Mouse (Mus musculus): ENCODE data around the gene Olfr552. TPM values are rescaled to one million over a fixed set of nuclear protein-coding genes. Genes with fewer than 3 reads are reported as not detected.
"Not testable (repeated sequence)": the region's sequence is repeated elsewhere in the genome, so short reads cannot be mapped to it uniquely, and the experiment has no call there.

The Olfr552 gene
- polyA plus RNA-seq, 1 experiment = not detected

DNA sequence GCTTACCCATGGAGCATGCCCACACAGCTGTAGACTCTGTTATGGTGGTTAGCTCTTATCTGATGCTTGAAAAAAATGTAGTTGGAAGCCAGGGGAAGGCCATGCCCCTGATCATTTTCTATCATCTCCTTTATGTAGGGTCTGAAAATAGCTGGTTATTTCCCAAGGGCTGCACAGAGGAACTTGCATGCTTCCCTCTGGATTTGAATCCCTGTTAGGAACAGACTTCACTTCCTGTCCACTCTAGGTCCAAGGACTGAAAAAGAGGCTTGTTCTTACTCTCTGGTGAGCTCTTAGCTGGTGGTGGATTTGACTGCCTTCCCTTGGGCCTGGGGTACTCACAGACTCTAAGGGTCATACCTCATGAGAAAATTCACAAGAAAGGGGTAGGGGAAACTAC is 20.5 kb downstream of the Olfr552 start, which contains the start of gene Olfr553:
Olfr553 (minus strand) TSS at position 101 of the 400 bp plus-strand sequence.
- Histone ChIP-seq H3K4me3 (ENCODE audit: insufficient read depth, low read length) (no peak within 1 kb of the TSS), H3K4me1 (ENCODE audit: control insufficient read depth, insufficient read depth, low read length) (no peaks in the 10 kb centered on the region), H3K27ac (ENCODE audit: insufficient read depth, low read length) (no peak within 1 kb of the TSS)
- TF ChIP-seq CTCF (IDR thresholded peaks at IDR 0.05; ENCODE audit: borderline replicate concordance, insufficient read depth, low read length) (no peak), POLR2A (IDR thresholded peaks at IDR 0.05; ENCODE audit: low read depth, low read length) (no peak)

DNA sequence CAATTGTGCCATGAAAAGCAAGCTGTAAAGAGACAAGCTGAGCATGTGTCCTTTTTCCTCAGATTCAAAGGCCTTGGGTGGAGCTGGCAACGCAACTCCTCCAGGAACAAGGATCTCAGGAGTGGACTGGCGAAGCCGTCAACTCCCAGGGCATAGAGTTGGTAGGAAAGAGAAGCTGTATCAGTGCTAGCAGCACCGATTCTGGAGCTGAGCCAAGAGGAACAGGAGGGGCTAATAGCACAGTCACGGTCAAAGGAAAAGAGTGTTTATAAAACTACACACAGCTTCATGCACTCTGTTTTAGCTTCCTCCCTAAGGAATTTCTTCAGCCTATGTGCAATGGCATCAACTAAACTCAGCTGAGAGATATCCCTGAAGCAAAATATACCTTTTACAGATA is 22.0 kb downstream of the Olfr552 start:
- TF ChIP-seq CTCF (IDR thresholded peaks at IDR 0.05; ENCODE audit: borderline replicate concordance, insufficient read depth, low read length) = no peak
- no peak for TF ChIP-seq POLR2A (IDR thresholded peaks at IDR 0.05; ENCODE audit: low read depth, low read length)
- H3K4me1 ChIP-seq (ENCODE audit: control insufficient read depth, insufficient read depth, low read length) = no peaks in the 10 kb centered on the region
- H3K27ac ChIP-seq (ENCODE audit: insufficient read depth, low read length) = no peak overlapping the region
- no peak overlapping the region for H3K4me3 ChIP-seq (ENCODE audit: insufficient read depth, low read length)

DNA sequence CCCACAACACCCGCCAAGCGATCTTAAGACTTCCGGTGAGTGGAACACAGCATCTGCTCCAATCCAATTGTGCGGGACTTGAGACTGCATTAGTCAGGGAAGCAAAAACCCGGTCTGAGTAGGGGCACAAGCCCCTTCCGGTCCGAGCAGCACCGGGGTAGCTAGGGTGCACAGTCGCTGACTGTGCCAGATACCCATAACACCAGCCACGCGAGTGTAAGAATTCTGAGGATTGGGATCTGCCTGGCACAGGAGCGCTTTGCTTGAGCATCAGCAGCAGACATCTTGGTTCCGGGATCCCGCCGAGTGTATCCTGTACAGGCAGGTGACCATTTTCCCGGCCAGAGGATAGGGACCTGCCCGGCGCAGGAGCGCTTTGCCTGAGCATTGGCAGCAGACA is 22.8 kb downstream of the Olfr552 start:
- not testable (repeated sequence) for H3K4me3 ChIP-seq (ENCODE audit: insufficient read depth, low read length); H3K4me1 ChIP-seq (ENCODE audit: control insufficient read depth, insufficient read depth, low read length); H3K27ac ChIP-seq (ENCODE audit: insufficient read depth, low read length)

DNA sequence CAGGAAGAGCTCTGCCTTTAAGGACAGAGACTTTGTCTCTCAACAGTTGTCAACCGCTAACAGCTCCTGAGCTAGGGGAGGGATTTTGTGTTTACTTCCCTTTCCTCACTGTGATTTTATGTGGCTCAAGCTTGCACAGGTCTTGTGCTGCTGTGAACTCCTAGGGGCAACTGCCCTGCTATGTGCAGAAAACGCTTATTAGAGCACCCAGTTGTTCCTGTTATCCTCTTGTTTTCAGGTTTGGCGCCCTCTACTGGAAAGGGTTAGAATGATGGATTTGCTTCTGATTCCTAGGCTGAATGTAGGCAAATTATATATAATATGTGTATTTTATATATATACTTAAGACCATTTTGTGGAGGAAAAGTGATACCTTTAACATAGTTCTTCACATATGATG is 39.1 kb downstream of the Olfr552 start:
- no peak overlapping the region for H3K27ac ChIP-seq (ENCODE audit: insufficient read depth, low read length)
- TF ChIP-seq CTCF (IDR thresholded peaks at IDR 0.05; ENCODE audit: borderline replicate concordance, insufficient read depth, low read length) (no peak), POLR2A (IDR thresholded peaks at IDR 0.05; ENCODE audit: low read depth, low read length) (no peak)
- no peaks in the 10 kb centered on the region for H3K4me1 ChIP-seq (ENCODE audit: control insufficient read depth, insufficient read depth, low read length)
- H3K4me3 ChIP-seq (ENCODE audit: insufficient read depth, low read length) = no peak overlapping the region

DNA sequence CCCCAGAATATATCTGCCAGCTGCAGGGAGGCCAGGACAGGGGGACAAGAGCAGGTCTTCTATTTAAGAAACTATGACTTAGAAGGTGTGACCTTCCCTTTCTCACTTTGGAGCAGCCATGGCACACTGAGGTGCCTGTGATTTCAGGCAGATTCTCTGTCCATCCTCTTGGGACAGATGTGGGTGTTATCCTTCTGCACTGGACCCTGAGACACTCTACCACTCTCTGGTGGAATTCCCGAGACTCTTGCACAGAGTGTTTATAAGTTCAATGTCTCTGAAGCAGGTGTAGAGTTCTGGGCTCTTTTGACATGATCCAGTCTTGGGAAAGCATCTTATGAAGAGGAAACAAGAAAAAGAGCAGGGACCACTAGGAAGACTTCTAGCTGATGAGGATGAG is 40.6 kb downstream of the Olfr552 start, which contains the start of gene Olfr554:
Olfr554 (plus strand) TSS at position 301 of the 400 bp plus-strand sequence.
- TF ChIP-seq POLR2A (IDR thresholded peaks at IDR 0.05; ENCODE audit: low read depth, low read length) (no peak), CTCF (IDR thresholded peaks at IDR 0.05; ENCODE audit: borderline replicate concordance, insufficient read depth, low read length) (no peak)
- Histone ChIP-seq H3K4me3 (ENCODE audit: insufficient read depth, low read length) (no peak within 1 kb of the TSS), H3K4me1 (ENCODE audit: control insufficient read depth, insufficient read depth, low read length) (no peaks in the 10 kb centered on the region), H3K27ac (ENCODE audit: insufficient read depth, low read length) (no peak within 1 kb of the TSS)

DNA sequence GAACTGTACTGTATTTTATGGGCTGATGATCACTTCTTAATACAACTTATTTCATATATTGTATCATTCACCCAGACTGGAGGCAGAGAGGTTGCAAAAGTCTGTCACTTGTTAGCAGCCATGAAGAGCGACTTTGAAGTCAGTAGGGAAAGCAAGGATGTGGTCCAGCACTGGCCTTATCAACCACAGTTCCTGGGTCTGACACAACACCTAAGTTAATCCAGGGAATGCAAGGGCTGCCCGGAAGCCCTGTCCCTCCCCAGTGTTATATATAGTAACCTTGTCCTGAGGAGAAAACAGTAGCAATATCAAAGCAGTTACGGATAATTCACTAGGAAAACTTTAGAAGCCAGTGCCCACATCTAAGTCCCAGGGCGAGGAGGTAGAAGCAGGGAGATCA is 47.4 kb downstream of the Olfr552 start:
- not testable (repeated sequence) for H3K27ac ChIP-seq (ENCODE audit: insufficient read depth, low read length); H3K4me1 ChIP-seq (ENCODE audit: control insufficient read depth, insufficient read depth, low read length); H3K4me3 ChIP-seq (ENCODE audit: insufficient read depth, low read length)

Other genes starting within 250 kb of the Olfr552 start
- 167 and 222 TPM in 2 replicates for gene Rrm1, start 156.1 kb upstream of the Olfr552 start, polyA plus RNA-seq (2011; ENCODE audit: insufficient read length, low read depth, missing spikeins)
- gene Olfr543, start 116.1 kb upstream of the Olfr552 start, polyA plus RNA-seq (2011; ENCODE audit: insufficient read length, low read depth, missing spikeins) = not detected in 2 replicates
- gene Olfr544, start 109.5 kb upstream of the Olfr552 start, polyA plus RNA-seq (2011; ENCODE audit: insufficient read length, low read depth, missing spikeins) = not detected in 2 replicates
- not detected in 2 replicates for gene Olfr545, start 98.2 kb upstream of the Olfr552 start, polyA plus RNA-seq (2011; ENCODE audit: insufficient read length, low read depth, missing spikeins)
- not detected in 2 replicates for gene Olfr547, start 63.0 kb upstream of the Olfr552 start, polyA plus RNA-seq (2011; ENCODE audit: insufficient read length, low read depth, missing spikeins)
- not detected in 2 replicates for gene Olfr548-ps1, start 56.9 kb upstream of the Olfr552 start, polyA plus RNA-seq (2011; ENCODE audit: insufficient read length, low read depth, missing spikeins)
- not detected in 2 replicates for gene Olfr549, start 47.9 kb upstream of the Olfr552 start, polyA plus RNA-seq (2011; ENCODE audit: insufficient read length, low read depth, missing spikeins)
- 8.4 and 8.8 TPM in 2 replicates for gene Trim21, start 32.3 kb upstream of the Olfr552 start, polyA plus RNA-seq (2011; ENCODE audit: insufficient read length, low read depth, missing spikeins)
- not detected in 2 replicates for gene Olfr550, start 26.3 kb upstream of the Olfr552 start, polyA plus RNA-seq (2011; ENCODE audit: insufficient read length, low read depth, missing spikeins)
- gene Olfr551, start 5.9 kb upstream of the Olfr552 start, polyA plus RNA-seq (2011; ENCODE audit: insufficient read length, low read depth, missing spikeins) = not detected in 2 replicates
- not detected in 2 replicates for gene Olfr553, start 20.4 kb downstream of the Olfr552 start, polyA plus RNA-seq (2011; ENCODE audit: insufficient read length, low read depth, missing spikeins)
- gene Olfr554, start 40.7 kb downstream of the Olfr552 start, polyA plus RNA-seq (2011; ENCODE audit: insufficient read length, low read depth, missing spikeins) = not detected in 2 replicates
- not detected in 2 replicates for gene Olfr555, start 61.1 kb downstream of the Olfr552 start, polyA plus RNA-seq (2011; ENCODE audit: insufficient read length, low read depth, missing spikeins)
- gene Olfr556, start 67.1 kb downstream of the Olfr552 start, polyA plus RNA-seq (2011; ENCODE audit: insufficient read length, low read depth, missing spikeins) = not detected in 2 replicates
- 10.0 and 10.6 TPM in 2 replicates for gene Trim68, start 89.6 kb downstream of the Olfr552 start, polyA plus RNA-seq (2011; ENCODE audit: insufficient read length, low read depth, missing spikeins)
- gene Olfr557, start 98.1 kb downstream of the Olfr552 start, polyA plus RNA-seq (2011; ENCODE audit: insufficient read length, low read depth, missing spikeins) = not detected in 2 replicates
- gene Olfr558, start 104.4 kb downstream of the Olfr552 start, polyA plus RNA-seq (2011; ENCODE audit: insufficient read length, low read depth, missing spikeins) = not detected in 2 replicates
- not detected in 2 replicates for gene Olfr33, start 121.3 kb downstream of the Olfr552 start, polyA plus RNA-seq (2011; ENCODE audit: insufficient read length, low read depth, missing spikeins)
- gene Olfr559, start 129.7 kb downstream of the Olfr552 start, polyA plus RNA-seq (2011; ENCODE audit: insufficient read length, low read depth, missing spikeins) = not detected in 2 replicates
- gene Olfr560, start 161.6 kb downstream of the Olfr552 start, polyA plus RNA-seq (2011; ENCODE audit: insufficient read length, low read depth, missing spikeins) = not detected in 2 replicates
- not detected in 2 replicates for gene Olfr78, start 161.7 kb downstream of the Olfr552 start, polyA plus RNA-seq (2011; ENCODE audit: insufficient read length, low read depth, missing spikeins)
- not detected in 2 replicates for gene Olfr561, start 173.5 kb downstream of the Olfr552 start, polyA plus RNA-seq (2011; ENCODE audit: insufficient read length, low read depth, missing spikeins)
- gene Olfr564, start 205.7 kb downstream of the Olfr552 start, polyA plus RNA-seq (2011; ENCODE audit: insufficient read length, low read depth, missing spikeins) = not detected in 2 replicates